Mouse (Mus musculus) midbrain, embryonic 12.5 days (tissue): Measurements from ENCODE around the gene Sipa1l1. TPM values are rescaled to one million over a fixed set of nuclear protein-coding genes. Genes with fewer than 3 reads are reported as not detected.

Experiments used
- ATAC-seq: fragments of 200-750 bp; cut with Nextera tagmentation; 2 replicates; pipeline ENCODE4 v1.8.0; 2017; ENCODE audit warnings: low read depth, moderate TSS enrichment, moderate library complexity; ENCODE audit not compliant: low FRiP score
- H3K27ac ChIP-seq: fragments of 300-500 bp; sonication (generic); replicated peaks from 2 replicates; pipeline ENCODE4 v1.5.1; 2016; ENCODE audit warnings: mild to moderate bottlenecking
- H3K27me3 ChIP-seq: fragments of 300-500 bp; sonication (generic); 2 replicates; pipeline ENCODE4 v1.6.1; 2016; ENCODE audit warnings: mild to moderate bottlenecking
- H3K36me3 ChIP-seq: fragments of 300-500 bp; sonication (generic); 2 replicates; pipeline ENCODE4 v1.6.1; 2016
- H3K4me1 ChIP-seq: fragments of 300-500 bp; sonication (generic); 2 replicates; pipeline ENCODE4 v1.6.1; 2016
- H3K4me2 ChIP-seq: fragments of 300-500 bp; sonication (generic); replicated peaks from 2 replicates; pipeline ENCODE4 v1.6.1; 2016; ENCODE audit warnings: mild to moderate bottlenecking, moderate library complexity
- H3K4me3 ChIP-seq: fragments of 300-500 bp; sonication (generic); 2 replicates; pipeline ENCODE4 v1.5.1; 2016; ENCODE audit warnings: mild to moderate bottlenecking
- H3K9ac ChIP-seq: fragments of 300-500 bp; sonication (generic); replicated peaks from 2 replicates; pipeline ENCODE4 v1.6.1; 2016; ENCODE audit warnings: mild to moderate bottlenecking, moderate library complexity
- H3K9me3 ChIP-seq: fragments of 300-500 bp; sonication (generic); 2 replicates; pipeline ENCODE4 v1.6.1; 2016; ENCODE audit warnings: mild to moderate bottlenecking
- WGBS: fragments of 180-500 bp; shearing (Covaris S2); methylation state at CpG from one replicate; pipeline ENCODE4 v1.1.7; 2016; 5-methylcytosine and 5-hydroxymethylcytosine counted together
- polyA plus RNA-seq: library from polyadenylated mRNA; unstranded; fragments of >200 nt; fragmentation: Nextera tagmentation; extraction: Ambion mirVana; gene quantifications from 2 replicates; pipeline ENCODE4 v1.2.1, GENCODE M21; 2016

Gene Sipa1l1
- polyA plus RNA-seq, 1 experiment from 2014 or later, result 28.6 TPM

- no peak overlapping the region for H3K4me2 ChIP-seq
- 94% methylated on average over 7 of the region's 7 CpGs for WGBS
- no peak overlapping the region for H3K9ac ChIP-seq
- ATAC-seq, result no peak
- no peak overlapping the region for H3K4me3 ChIP-seq
- no peaks in the 10 kb centered on the region for H3K36me3 ChIP-seq
- no peaks in the 10 kb centered on the region for H3K9me3 ChIP-seq
- H3K27me3 ChIP-seq, result no peaks in the 10 kb centered on the region
- no peak overlapping the region for H3K27ac ChIP-seq
- no peaks in the 10 kb centered on the region for H3K4me1 ChIP-seq
These were observed 49.1 kb downstream of the Sipa1l1 start for GRCm38 (mm10) chr12:82218201-82218600.

- 88% methylated on average over 5 of the region's 5 CpGs for WGBS
- no peak overlapping the region for H3K9ac ChIP-seq
- no peak overlapping the region for H3K4me2 ChIP-seq
- no peak overlapping the region for H3K27ac ChIP-seq
- H3K36me3 ChIP-seq, result no peaks in the 10 kb centered on the region
- H3K4me3 ChIP-seq, result no peak overlapping the region
- no peaks in the 10 kb centered on the region for H3K27me3 ChIP-seq
- no peaks in the 10 kb centered on the region for H3K9me3 ChIP-seq
- ATAC-seq, result no peak
- no peaks in the 10 kb centered on the region for H3K4me1 ChIP-seq
These were observed 51.4 kb downstream of the Sipa1l1 start for GRCm38 (mm10) chr12:82220367-82221089.

DNA sequence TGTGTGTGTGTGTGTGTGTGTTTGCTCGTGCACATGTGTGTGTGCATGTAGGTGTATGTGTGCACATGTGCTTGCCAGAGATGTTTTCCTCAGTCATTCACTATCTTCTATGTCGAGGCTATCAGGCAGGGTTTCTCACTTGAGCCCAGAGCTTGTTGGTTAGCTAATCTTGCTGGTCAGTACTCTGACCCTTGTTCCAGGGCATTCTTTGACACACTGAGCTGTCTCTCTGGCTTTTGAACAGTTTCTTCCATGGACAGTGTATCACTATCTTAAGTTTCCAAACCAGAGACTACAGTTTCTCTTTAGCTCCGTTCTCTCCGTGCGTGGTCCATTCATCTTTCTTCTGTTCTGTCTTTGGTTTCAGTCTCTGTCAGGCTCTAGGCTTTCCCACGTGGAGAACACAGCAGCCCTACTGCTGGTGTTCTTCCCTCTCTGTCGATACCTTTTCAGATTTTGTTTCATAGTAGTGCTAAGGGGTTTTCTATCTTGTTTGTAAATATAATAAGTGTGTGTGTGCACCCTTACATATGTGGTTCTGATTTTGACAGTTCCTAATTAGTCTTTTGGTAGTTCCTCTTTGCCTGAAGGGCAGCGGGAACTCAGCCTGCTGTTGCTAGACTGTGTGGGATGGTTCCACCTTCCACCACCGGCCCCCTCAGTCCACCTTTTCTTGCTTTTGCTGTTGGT lies 54.2 kb downstream of the Sipa1l1 start:
- Histone ChIP-seq H3K36me3 (no peaks in the 10 kb centered on the region), H3K4me1 (peaks cover 11% of the 10 kb centered on the region), H3K9ac (no peak overlapping the region), H3K27ac (no peak overlapping the region), H3K4me3 (no peak overlapping the region), H3K9me3 (no peaks in the 10 kb centered on the region), H3K4me2 (no peak overlapping the region), H3K27me3 (no peaks in the 10 kb centered on the region)
- 86% methylated on average over 9 of the region's 9 CpGs for WGBS
- ATAC-seq, result no peak

DNA sequence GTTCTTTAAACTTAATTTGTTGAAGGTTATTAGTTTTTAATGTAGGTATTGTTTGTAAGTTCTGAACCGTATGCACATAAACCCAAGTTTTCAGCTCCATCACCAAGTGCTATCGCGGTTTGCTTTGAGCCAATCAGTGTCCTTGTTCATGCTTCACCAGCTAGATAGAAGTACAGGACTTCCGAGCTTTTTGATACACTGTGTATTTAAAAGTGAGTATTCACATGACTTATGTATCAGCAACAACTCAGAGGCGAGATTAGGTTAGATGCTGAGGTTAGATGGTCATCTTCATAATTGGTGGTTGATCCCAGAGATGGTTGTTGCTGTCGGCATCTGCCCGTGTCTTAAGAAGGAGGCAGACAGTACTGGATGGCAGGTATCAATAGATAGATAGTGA lies 55.7 kb downstream of the Sipa1l1 start:
- Histone ChIP-seq H3K4me1 (peaks cover 11% of the 10 kb centered on the region), H3K9me3 (no peaks in the 10 kb centered on the region), H3K36me3 (no peaks in the 10 kb centered on the region), H3K27ac (no peak overlapping the region), H3K4me2 (no peak overlapping the region), H3K9ac (no peak overlapping the region), H3K4me3 (no peak overlapping the region), H3K27me3 (no peaks in the 10 kb centered on the region)
- ATAC-seq, result no peak
- WGBS, result 94% methylated on average over 7 of the region's 7 CpGs

DNA sequence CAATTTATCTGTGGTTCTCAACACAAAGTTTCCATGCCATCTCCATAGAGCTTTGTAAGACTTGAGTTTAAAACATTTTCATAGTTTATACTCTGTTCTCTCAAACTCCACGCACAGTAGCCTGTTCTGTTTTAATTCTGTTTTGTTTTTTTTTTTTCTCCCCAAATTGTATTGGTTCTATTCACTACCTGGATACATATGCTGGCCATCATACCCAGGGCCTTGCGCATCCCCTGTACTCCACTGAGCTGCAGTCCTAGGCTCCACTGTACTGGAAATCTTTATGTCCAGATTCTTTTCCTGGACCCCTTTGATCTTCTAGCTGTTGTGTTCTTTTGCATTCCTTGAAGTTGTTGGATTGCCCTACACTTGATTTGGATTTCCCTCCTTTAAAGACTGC lies 56.2 kb downstream of the Sipa1l1 start:
- Histone ChIP-seq H3K4me1 (peaks cover 14% of the 10 kb centered on the region), H3K36me3 (no peaks in the 10 kb centered on the region), H3K4me2 (no peak overlapping the region), H3K27me3 (no peaks in the 10 kb centered on the region), H3K9ac (no peak overlapping the region), H3K9me3 (no peaks in the 10 kb centered on the region), H3K27ac (no peak overlapping the region), H3K4me3 (no peak overlapping the region)
- WGBS, result 94% methylated on average over 2 of the region's 2 CpGs
- ATAC-seq, result no peak

DNA sequence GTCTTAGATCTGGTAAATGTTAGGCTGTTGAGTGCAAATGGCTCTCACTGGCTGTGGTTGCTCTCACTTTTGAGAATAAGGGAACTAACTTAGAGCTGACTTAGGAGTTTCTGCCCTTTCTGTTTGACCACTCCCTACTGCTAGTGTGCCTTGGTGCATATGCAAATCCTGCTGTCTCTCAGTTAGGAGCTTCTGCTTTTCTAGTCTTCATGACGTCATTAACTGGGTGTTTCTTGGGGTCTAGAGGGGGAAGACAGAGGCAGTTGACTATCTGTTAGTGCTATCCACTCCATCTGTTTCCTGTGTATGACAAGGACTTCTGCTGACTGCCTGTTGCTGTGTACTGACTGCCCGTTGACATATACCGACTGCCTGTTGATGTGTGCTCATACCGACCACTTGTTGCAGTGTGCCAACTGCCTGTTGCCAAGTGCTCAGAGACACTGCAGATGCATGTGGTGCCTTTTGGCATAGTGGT lies 56.7 kb downstream of the Sipa1l1 start:
- Histone ChIP-seq H3K36me3 (no peaks in the 10 kb centered on the region), H3K27me3 (no peaks in the 10 kb centered on the region), H3K9ac (no peak overlapping the region), H3K4me3 (no peak overlapping the region), H3K4me2 (no peak overlapping the region), H3K27ac (no peak overlapping the region), H3K9me3 (no peaks in the 10 kb centered on the region), H3K4me1 (peaks cover 18% of the 10 kb centered on the region)
- WGBS, result 58% methylated on average over 4 of the region's 4 CpGs
- no peak for ATAC-seq

DNA sequence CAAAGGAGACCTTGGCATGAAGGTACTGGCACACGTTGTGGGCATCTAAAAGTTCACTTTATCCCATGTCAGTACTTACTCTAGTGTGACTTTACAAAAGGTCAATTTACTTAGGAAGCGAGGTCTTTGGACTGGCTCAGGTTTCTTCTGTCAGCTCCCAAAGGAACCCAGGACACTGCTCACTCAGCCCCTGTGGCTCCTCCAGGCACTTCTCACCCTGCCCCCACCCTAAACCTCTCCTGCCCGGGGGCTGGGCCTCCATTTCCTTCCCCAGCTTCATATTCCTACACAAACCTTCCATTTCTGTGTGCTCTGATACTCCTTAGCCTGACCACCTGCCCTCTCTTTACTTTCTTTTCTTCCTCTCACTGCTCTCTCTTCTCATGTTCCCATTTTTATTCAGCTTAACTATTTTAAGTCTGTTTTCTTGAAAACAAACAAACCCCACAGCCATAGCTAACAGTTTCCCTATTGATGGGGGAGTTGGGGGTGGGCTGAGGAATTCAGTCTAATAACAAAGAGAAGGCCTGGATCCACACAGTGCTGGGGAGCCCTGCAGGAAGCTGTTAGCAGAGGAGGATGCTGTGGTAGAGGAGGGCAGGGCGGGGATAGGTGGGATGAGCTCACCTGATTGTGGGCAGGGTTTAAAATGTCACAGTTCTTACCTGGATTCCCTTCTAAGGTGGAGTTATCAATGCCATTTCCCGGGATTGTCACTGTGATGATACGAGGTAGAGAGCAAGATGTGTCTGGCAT lies 57.4 kb downstream of the Sipa1l1 start:
- no peak overlapping the region for H3K27ac ChIP-seq
- H3K36me3 ChIP-seq, result no peaks in the 10 kb centered on the region
- no peaks in the 10 kb centered on the region for H3K9me3 ChIP-seq
- 48% methylated on average over 6 of the region's 6 CpGs for WGBS
- H3K27me3 ChIP-seq, result no peaks in the 10 kb centered on the region
- H3K4me2 ChIP-seq, result no peak overlapping the region
- H3K9ac ChIP-seq, result no peak overlapping the region
- H3K4me1 ChIP-seq, result peaks cover 22% of the 10 kb centered on the region
- no peak for ATAC-seq
- no peak overlapping the region for H3K4me3 ChIP-seq

DNA sequence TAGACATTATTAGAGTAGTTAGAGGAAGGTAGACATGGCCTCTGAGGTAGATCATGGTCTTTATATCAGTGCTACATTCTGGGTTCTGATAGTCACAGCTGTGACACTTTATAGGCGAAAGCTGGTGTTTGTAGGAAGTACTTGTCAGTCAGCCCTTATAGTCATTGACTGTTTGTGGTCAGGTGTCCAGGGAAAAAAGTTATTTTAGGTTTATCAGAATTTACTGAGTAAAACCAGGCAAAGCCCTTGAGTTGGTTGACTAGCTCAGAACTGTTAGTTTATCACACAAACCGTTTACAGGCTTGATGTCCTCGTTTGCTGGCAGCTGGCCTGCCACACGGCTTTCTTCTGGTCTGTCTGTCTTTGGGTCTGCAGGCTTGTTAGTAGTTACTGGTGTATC lies 61.0 kb downstream of the Sipa1l1 start:
- H3K9me3 ChIP-seq, result no peaks in the 10 kb centered on the region
- no peak overlapping the region for H3K9ac ChIP-seq
- no peak overlapping the region for H3K4me2 ChIP-seq
- H3K4me1 ChIP-seq, result peaks cover 32% of the 10 kb centered on the region
- ATAC-seq, result no peak
- WGBS, result 82% methylated on average over 4 of the region's 4 CpGs
- H3K36me3 ChIP-seq, result no peaks in the 10 kb centered on the region
- no peak overlapping the region for H3K27ac ChIP-seq
- H3K27me3 ChIP-seq, result no peaks in the 10 kb centered on the region
- no peak overlapping the region for H3K4me3 ChIP-seq

GRCm38 (mm10) chr12:82231191-82231590 lies 62.1 kb downstream of the Sipa1l1 start:
- Histone ChIP-seq H3K9ac (no peak overlapping the region), H3K4me3 (no peak overlapping the region), H3K4me2 (no peak overlapping the region), H3K36me3 (no peaks in the 10 kb centered on the region), H3K4me1 (peaks cover 27% of the 10 kb centered on the region), H3K27ac (no peak overlapping the region), H3K9me3 (no peaks in the 10 kb centered on the region), H3K27me3 (no peaks in the 10 kb centered on the region)
- no peak for ATAC-seq
- WGBS, result 88% methylated on average over 7 of the region's 7 CpGs

GRCm38 (mm10) chr12:82233177-82233576 lies 64.1 kb downstream of the Sipa1l1 start:
- Histone ChIP-seq H3K4me2 (no peak overlapping the region), H3K27me3 (no peaks in the 10 kb centered on the region), H3K36me3 (no peaks in the 10 kb centered on the region), H3K4me1 (peaks cover 21% of the 10 kb centered on the region), H3K4me3 (no peak overlapping the region), H3K9me3 (no peaks in the 10 kb centered on the region), H3K27ac (no peak overlapping the region), H3K9ac (no peak overlapping the region)
- WGBS, result 90% methylated on average over 3 of the region's 3 CpGs
- ATAC-seq, result no peak

GRCm38 (mm10) chr12:82234463-82235223 lies 65.5 kb downstream of the Sipa1l1 start:
- WGBS, result 94% methylated on average over 14 of the region's 14 CpGs
- Histone ChIP-seq H3K36me3 (no peaks in the 10 kb centered on the region), H3K4me1 (peaks cover 21% of the 10 kb centered on the region), H3K4me2 (no peak overlapping the region), H3K9ac (no peak overlapping the region), H3K27me3 (no peaks in the 10 kb centered on the region), H3K27ac (no peak overlapping the region), H3K4me3 (no peak overlapping the region), H3K9me3 (no peaks in the 10 kb centered on the region)
- no peak for ATAC-seq
